In the genomic region with DNA sequence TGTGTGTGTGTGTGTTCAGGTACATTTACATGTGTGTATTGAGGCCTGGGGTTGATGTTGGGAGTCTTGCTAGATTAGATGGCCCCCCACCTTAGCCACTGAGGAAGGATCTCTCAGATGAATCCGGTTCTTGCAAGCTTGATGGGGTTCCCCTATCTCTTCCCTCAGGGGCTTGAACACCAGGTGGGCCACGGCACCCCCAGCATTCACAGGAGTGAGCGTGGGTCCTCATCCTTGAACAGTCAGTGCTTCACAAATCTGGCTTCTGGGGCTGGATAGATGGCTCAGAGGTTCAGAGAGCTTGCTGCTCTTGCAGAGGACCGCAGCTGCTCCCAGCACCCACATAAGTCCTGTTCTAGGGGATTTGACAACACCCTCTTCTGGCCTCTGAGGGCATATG, we compare ENCODE assay signal across 29 mouse cellular contexts. TPM values are rescaled to one million over a fixed set of nuclear protein-coding genes. Genes with fewer than 3 reads are reported as not detected.
"Had no signal": no experiment of that assay in that cellular context is flagged by ENCODE, and none has a peak within 500 bp of the region (broad histone marks: within the 10 kb centered on the region; RNA-seq: fewer than 3 reads in every experiment).

No protein-coding gene starts in this region.

- H3K9ac ChIP-seq: embryonic facial prominence, embryonic 12.5 days; embryonic facial prominence, embryonic 13.5 days; embryonic facial prominence, embryonic 15.5 days; forebrain, embryonic 12.5 days; forebrain, embryonic 13.5 days; forebrain, embryonic 15.5 days; forebrain, postnatal 0 days had no signal

- H3K4me1 ChIP-seq: embryonic facial prominence, embryonic 10.5 days; embryonic facial prominence, embryonic 12.5 days; embryonic facial prominence, embryonic 13.5 days; embryonic facial prominence, embryonic 15.5 days; forebrain, embryonic 10.5 days; forebrain, embryonic 12.5 days; forebrain, embryonic 13.5 days; forebrain, embryonic 15.5 days had no signal

- H3K27me3 ChIP-seq: embryonic facial prominence, embryonic 12.5 days; embryonic facial prominence, embryonic 13.5 days; embryonic facial prominence, embryonic 15.5 days; forebrain, embryonic 12.5 days; forebrain, embryonic 13.5 days; forebrain, embryonic 15.5 days had no signal

- H3K4me3 ChIP-seq: embryonic facial prominence, embryonic 10.5 days; embryonic facial prominence, embryonic 12.5 days; embryonic facial prominence, embryonic 13.5 days; embryonic facial prominence, embryonic 15.5 days; erythroblast, embryonic 14.5 days; forebrain, embryonic 10.5 days; forebrain, embryonic 12.5 days; forebrain, embryonic 13.5 days; forebrain, embryonic 15.5 days; gastrocnemius, adult 2 months had no signal

- ATAC-seq: forebrain, embryonic 13.5 days; forebrain, embryonic 14.5 days; forebrain, embryonic 15.5 days; forebrain, embryonic 16.5 days had no signal

- H3K27ac ChIP-seq: embryonic facial prominence, embryonic 10.5 days; embryonic facial prominence, embryonic 12.5 days; embryonic facial prominence, embryonic 13.5 days; embryonic facial prominence, embryonic 15.5 days; forebrain, embryonic 10.5 days; forebrain, embryonic 12.5 days; forebrain, embryonic 13.5 days; forebrain, embryonic 15.5 days had no signal

- H3K9me3 ChIP-seq: embryonic facial prominence, embryonic 10.5 days; embryonic facial prominence, embryonic 12.5 days; embryonic facial prominence, embryonic 13.5 days; embryonic facial prominence, embryonic 15.5 days; forebrain, embryonic 10.5 days; forebrain, embryonic 12.5 days; forebrain, embryonic 13.5 days; forebrain, embryonic 15.5 days had no signal

- H3K4me2 ChIP-seq: embryonic facial prominence, embryonic 12.5 days; embryonic facial prominence, embryonic 13.5 days; embryonic facial prominence, embryonic 15.5 days; forebrain, embryonic 12.5 days; forebrain, embryonic 13.5 days; forebrain, embryonic 15.5 days had no signal

- DNase-seq: cerebellum, adult 8-10 months; cerebellum, adult 9-10 months; cerebellum, adult 9-11 months; cerebellum, postnatal 25 days; cerebellum, postnatal 36 days; forebrain, postnatal 0 days; gastrocnemius, adult 2 months; gastrocnemius, postnatal 10 days; gastrocnemius, postnatal 14 days; gastrocnemius, postnatal 25 days; gastrocnemius, postnatal 36 days; heart, adult 18-20 months had no signal

- H3K36me3 ChIP-seq: embryonic facial prominence, embryonic 10.5 days; embryonic facial prominence, embryonic 12.5 days; embryonic facial prominence, embryonic 13.5 days; embryonic facial prominence, embryonic 15.5 days; forebrain, embryonic 10.5 days; forebrain, embryonic 12.5 days; forebrain, embryonic 15.5 days had no signal

RNA-seq across cellular contexts. Expression of a gene that starts 26.7 kb away (rescaled TPM):
- total RNA-seq: common myeloid progenitor, adult 5-6 weeks; gastrocnemius, adult 18-20 months; gastrocnemius, adult 2 months; gastrocnemius, postnatal 25 days; gastrocnemius, postnatal 36 days; gastrocnemius, postnatal 4 days; granulocyte monocyte progenitor cell, adult 5-6 weeks; heart, adult 18-20 months; heart, adult 8-10 months had no signal
- polyA plus RNA-seq: embryonic facial prominence, embryonic 13.5 days; embryonic facial prominence, embryonic 14.5 days; erythroblast, embryonic 14.5 days had no signal
